Mouse (Mus musculus) megakaryocyte, embryonic 14.5 days (primary cell): Measurements from ENCODE around the gene Mfap2.

ENCODE experiments used
- FLI1 ChIP-seq: IDR thresholded peaks from 2 replicates; pipeline ENCODE4 v1.6.1; 2012; ENCODE audit warnings: low read length, inconsistent platforms, mixed read lengths
- GATA1 ChIP-seq: IDR thresholded peaks from 3 replicates; pipeline ENCODE4 v1.6.1; 2012; ENCODE audit warnings: mixed read lengths, low read length, inconsistent platforms, borderline replicate concordance

- TF ChIP-seq GATA1 (no peak), FLI1 (no peak)
These were observed 25.7 kb upstream of the Mfap2 start for GRCm38 (mm10) chr4:140984544-140984943.
